Mouse (Mus musculus) hematopoietic stem cell, adult 5-6 weeks (primary cell): ENCODE measurements at regions not wholly inside any gene's neighbourhood (a gene's known extent, or its start where the extent isn't known, plus 50 kb on each side); places are given as distances from the start of the nearest gene placed in this dataset.

Experiments
- ATAC-seq, 2 experiments: fragments of 125-278 bp in 1 of 2; replicated peaks in 1 of 2; 2 replicates each; pipeline ENCODE4 v1.8.0; 2016 to 2017; ENCODE audit warnings: inconsistent platforms in 2 of 2, mild to moderate bottlenecking in 2 of 2, moderate number of reproducible peaks in 2 of 2, low read depth in 1 of 2, moderate TSS enrichment in 1 of 2; ENCODE audit not compliant: low FRiP score in 2 of 2, poor library complexity in 2 of 2, severe bottlenecking in 2 of 2, insufficient read depth in 1 of 2, low TSS enrichment in 1 of 2

DNA sequence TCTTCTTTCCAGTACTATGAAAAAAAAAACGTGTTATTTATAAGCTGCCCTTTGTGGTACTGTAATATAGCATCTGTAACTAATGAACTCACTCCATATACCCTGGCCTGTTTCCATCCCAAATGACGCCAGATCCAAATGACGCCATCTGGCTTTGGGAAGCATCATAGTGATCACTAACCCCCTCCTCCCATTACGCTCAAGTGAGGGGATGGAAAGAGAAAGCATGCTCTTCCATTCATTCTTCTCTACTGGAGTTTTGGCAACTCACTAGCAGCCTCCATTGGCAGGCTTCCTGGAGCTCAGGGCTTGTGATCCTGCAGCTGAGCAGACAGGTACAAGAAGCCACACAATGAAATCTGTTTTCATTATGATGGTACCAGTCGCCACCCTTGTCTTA lies 358.3 kb upstream of the Vstm2b start:
- no peak for ATAC-seq

DNA sequence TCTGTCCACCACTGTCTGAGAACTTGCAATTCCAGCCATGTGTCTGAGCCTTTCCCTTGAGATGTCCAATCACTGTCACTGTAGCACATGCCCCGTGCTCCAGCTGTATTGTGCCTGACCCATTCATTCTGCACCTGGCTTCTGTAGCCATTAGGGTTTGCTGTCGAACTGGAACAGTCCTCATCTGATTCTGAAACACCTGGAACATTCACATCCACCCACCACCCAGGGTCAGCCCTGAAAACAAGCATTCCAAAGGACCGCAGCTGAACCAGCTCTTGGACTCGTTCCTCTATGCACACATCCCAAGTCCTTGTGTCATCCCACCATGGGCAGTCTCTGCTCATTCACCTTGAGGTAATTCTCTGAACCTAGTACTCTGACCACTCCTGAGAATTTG lies 356.8 kb upstream of the Vstm2b start:
- ATAC-seq = no peak

DNA sequence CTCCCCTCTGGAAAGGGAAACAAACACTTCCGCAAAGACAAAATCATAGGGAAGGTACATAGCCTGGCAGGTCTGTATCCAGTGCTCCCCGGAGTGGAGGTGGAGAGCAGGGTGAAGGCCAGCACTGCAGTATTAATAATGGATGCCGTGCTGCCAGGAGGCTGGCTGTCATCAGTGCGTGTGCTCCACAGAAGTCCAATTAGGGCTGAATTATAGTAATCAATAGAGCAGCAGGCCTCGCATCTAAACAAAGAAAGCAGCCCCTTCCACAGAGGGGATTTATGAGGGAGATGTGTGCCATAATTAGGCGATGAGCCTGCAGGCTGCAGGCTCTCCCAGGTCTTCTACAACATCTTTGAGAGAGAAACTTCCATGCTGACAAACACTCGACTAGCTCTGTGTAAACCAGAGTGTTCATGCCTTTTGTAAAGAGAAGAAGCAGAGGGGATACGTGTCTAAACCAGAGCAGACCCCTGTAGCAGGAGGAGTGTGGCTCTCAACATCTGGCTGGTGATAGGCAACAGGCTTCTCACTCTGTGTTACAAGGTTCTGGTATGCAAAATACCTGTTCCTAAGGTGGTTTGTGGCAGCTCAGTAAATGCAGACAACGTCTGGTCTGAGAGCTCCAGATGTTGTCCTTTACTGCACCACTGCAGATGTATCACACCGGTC lies 334.5 kb upstream of the Vstm2b start:
- no peak for ATAC-seq

DNA sequence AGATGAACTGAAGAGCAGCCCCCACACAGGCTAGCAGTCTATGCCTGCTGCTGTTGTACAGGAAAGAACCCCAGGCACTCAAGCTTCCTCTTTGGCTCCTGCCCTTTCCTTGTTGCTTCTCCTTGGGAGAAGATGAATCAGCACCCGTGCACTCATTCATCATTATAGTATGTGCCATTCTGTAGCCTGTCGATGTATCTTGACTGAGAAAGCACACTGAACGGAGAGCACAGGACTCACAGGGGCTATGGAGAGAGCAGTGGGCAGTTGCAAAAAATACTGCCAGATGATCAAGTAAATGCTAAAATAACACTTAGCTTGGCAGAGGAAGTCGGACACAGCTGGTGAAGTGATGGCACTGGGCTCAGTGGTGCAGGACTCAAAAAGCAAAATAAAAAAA lies 322.2 kb upstream of the Vstm2b start:
- ATAC-seq = no peak

DNA sequence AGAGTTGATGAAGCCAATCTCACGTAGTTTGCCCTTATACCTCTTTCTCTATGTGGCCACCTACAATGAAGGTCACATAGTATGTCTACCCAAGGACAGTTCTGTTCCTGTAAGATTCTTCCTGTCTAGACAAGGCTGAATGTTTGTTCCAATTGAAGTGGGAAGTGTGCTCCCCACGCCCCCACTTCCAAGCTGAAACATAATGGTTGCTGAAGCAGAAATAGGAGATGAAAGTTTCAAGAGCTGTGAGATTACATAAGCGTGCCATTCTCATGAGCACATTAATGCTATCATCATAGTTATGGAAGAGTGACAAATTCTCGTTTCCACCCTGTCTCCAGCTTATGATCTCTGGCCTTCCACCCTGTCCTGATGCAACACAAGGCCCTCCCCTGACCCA lies 320.8 kb upstream of the Vstm2b start:
- ATAC-seq = no peak

DNA sequence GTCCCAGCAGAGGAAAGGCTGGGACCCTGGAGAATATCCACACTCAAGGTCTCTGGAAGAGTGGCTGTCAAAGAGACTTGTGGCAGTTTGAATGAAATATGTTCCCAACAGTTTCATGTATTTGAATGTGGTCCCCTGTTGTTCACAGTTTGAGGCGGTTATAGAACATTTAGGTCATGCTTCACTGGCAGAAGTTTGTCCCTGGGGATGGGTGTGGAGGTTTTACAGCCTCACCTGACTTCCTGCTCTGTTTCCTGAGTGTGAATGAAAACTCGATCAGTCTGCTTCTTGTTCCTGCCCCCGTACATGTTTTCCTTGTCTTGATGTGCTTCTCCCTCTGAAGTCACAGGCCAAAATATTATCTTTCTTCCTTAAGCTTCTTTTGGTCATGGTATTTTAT lies 277.4 kb upstream of the Vstm2b start:
- no peak for ATAC-seq

DNA sequence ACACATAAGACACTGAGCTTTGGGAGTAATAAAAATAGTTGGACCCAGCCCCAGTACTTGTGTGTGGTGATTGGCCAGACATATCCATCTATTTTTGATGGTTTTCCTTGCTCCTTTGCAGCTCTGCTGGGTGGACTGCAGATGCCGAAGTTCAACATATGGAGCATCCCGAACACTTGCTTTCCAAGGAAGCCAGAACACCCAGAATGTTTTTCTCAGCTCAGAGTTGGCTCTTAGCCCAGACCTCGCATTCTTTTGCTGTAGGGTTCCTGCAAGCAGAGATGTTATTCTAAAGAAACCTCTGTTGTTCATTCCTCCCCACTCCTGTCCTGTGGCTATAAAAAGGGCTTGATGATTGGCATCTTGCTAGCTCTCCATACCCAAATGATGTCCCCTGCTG lies 275.3 kb upstream of the Vstm2b start:
- ATAC-seq = no peak

DNA sequence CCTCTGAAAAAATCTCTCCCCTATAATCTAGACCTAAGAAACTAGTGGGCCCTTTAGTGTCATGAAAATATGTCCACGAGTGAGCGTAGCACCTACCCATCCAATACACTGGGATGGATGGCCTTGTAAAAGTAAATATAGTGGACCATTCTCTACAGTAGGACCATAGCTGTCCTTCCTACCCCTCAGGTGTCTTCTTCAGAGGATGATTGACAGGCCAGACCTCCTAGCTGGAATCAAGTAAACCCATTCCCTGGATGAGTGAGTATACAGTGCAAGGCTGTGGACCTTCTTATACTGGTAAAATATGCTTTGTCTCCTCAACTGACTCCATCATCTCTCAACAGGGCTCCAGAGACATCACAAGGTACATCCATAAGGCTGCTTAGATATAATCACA lies 274.8 kb upstream of the Vstm2b start:
- ATAC-seq = no peak

DNA sequence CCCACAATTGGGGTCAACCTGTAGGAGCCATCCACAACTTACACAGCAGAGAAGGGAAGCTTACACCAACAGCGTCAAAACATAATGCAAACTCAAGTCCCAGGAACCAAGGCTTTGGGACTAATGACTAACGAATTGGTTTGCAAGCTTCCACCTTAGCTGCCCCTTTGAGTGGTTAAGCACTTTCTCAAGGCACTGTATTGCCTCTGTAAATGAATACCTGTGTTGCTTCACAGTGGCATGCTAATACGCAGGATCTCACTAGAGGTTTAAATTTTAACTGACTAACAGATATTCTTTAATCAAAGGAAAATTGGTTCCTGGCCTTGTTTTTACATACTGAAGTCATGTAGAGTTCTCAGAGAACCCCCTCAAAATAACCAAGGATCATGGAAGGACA lies 261.8 kb upstream of the Vstm2b start:
- no peak for ATAC-seq

DNA sequence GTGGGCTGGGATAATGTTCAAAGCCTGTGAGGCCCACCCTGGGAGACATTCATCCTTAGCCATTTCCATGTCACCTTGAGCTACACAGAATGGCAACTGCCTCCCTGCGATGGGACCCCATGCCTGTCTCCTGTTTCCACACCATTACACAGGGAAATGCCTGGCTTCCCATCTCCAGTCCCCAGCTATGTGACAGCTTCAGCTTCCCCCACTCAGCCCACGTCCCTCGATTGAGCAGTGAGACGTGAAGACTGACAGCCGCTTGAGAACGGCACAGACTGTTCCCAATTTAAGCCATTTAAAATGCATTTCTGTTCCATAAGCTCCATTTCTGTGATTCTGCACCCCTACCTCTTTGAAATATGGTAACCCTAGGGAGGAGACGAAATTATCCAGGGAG lies 243.1 kb upstream of the Vstm2b start:
- ATAC-seq = no peak

DNA sequence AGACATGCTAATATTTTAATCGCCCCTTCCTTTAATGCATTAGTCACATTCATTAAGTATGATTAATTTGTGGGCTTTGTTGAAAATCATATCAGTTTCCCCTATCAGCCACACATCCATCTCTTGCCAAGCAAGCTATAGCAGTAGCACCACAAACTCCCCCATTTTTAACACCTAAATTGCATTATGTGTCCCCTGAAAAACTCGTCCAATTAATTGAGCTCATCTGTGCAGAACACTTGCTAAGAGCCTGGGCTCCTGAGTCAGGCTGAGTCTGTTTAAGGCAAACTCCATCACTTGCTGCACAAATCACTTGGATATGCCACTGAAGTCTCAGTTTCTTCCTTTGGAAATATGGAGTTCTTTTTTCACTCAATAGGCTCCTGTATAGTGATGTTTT lies 242.7 kb upstream of the Vstm2b start:
- no peak for ATAC-seq

DNA sequence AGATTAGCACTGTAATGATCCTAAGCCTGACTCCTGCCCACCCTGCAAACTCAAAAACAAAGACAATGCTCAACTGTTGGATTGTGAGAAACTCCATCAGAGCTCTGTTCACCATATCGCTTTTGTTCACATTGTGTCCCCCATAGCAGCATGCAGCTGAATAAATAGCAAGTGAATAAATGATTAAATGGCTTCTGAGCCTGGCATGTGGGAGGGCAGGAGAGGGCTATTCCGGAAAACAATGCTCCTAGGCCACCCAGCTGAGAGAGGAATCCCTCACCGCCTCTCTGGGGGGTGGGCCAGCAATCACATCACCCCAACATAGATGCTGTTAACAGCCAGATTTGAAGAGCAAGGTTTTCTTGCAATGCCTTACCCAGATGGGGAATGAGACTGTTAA lies 238.5 kb upstream of the Vstm2b start:
- ATAC-seq = no peak

DNA sequence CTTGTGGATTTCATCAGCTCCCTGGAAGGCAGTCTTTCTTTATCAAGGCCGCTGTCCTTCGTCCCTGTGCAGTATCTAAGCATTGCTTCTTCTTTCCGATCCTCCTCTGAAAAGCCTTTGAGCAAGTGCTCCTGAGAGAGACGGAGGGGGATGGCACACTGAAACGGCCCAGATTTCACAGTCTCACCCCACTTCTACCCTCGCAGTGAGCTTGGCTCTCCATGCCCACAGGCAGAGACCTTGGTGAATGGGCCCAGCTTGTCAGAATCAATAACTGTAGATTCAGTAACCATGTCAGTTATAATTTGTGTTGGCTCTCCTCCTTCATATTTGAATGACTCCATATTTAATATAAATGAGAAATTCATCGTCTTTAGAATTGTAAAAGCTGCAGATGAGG lies 234.3 kb upstream of the Vstm2b start:
- ATAC-seq = no peak

DNA sequence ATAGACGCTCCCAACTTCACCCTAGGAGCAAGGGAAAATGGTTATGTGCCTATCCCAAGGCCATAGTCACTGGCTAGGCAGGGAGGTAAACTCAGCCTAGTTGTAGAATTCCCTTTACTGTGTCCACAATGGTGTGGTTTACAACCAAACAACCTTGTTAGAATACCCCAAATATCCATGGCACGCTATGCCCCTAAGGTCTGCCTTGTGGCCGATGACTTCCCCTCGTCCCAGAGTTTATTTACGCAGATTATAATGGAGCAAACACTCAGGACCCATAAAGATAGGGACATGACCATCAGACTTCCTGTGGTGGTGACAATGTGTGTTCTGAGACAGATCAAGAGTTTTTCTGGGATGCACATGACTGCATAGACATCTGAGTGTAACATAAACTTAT lies 231.5 kb upstream of the Vstm2b start:
- no peak for ATAC-seq

DNA sequence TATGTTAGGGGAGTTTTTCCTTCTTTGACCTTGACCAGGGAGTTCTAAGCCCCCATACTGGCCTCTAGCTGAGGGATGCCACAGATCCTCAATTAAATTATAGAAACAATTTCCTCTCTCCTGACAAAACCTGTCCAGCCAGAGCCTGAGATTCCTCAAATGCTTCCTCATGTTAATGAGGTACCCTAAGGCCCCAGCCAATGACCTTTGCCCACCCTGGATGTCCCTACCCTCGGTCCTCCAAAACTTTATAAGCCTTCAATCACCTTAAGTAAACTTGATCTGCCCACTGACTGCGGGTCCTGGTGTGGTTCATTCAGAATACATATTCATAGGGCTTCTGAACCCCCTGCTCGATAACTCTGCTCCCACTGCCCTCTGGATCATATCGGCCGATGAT lies 227.7 kb upstream of the Vstm2b start:
- no peak for ATAC-seq

DNA sequence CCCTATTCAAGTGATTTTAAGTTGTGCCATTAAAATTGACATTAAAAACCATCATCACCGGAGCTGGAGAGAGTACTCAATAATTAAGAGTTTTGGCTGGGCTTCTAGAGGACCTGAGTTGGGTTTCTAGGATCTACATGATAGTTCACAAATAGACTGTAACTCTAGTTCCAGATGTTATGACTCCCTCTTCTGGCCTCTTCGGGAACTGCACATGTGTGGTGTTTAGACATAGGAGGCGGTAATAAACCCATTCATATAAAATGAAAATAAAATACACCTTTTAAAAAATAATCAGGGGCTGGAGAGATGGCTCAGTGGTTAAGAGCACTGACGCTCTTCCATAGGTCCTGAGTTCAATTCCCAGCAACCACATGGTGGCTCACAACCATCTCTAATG lies 227.1 kb upstream of the Vstm2b start:
- no peak for ATAC-seq

DNA sequence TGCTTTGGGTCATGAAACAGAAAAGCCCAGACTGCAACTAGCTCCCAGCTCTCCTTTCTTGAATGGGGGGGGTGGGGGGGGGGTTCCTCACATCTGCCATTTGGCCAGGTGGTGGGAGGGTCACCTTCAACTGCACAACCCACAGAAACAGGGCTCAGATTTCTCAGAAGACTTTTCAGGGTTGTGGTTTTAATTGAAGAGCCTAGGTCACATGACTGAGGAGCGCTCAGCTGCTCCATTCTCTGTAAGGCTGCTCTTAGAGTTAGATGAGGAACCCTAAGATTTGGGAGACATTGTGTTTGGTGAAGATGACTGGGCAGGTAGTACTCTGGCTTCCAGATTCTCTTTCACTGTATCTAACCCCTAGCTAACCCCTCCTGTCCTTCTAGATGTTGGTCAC lies 225.8 kb upstream of the Vstm2b start:
- no peak for ATAC-seq

DNA sequence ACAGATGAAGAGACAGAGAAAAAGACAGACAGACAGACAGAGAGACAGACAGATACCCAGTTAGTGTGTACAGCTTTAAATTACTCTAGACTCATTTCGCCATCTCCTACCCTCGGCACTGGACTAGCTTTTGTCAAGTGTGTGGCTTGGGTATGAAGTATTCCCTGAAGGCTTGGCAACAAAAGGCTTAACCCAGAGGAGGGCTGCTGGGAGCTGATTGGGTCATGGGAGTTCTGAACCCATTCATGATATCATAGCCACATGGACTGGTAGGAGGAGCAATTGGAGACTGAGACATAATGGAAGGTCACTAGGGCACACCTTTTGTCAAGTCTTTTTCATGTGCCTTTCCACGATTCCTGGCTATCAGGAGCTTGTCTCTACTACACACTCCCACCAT lies 223.7 kb upstream of the Vstm2b start:
- no peak for ATAC-seq

DNA sequence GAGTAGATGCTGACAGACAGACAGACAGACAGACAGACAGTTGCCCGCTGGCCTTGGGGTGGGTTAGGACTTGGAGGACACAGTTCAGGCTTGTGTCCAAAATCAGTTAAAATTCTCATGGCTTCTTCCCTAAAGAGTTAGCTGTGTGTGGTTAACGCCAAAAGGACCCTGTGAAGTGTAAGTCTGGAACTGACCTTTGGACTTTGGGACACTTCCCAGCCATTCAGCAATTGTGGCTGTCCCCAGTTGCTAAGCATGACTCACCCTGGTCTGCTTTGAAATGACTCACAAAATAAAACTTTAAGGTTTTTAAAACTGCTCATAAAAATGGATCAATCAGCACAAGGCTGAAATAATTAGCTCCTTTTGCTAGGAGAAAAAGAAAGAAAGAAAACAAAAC lies 220.5 kb upstream of the Vstm2b start:
- no peak for ATAC-seq

DNA sequence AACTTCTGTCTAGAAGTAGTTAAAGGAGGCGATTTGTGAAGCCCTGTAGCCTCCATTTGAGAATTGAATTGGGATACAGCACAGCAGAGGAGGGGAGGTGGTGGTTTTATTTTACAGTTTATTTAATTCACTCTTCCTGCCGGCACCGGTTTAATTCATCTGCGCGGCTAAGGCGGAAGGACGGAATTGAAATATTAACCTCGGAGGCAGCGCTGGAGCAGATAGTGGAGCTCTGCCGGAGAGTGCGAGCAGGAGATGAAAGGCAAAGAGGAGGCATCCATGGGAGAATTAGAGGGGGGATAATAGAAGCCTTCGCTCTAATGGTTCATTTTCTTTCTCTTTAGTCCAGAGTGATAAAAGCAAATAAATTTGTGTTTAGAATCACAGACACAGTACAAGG lies 217.6 kb upstream of the Vstm2b start:
- no peak for ATAC-seq
